Mouse (Mus musculus) spleen, postnatal 4 days (tissue): ENCODE measurements around the gene Itln1.
A peak's percentile ranks its signal among the peaks of the same experiment; 100 is the strongest.

Experiments used
- DNase-seq, 2 experiments: peaks; one replicate each; pipeline ENCODE4 v3.0.0; 2022; ENCODE audit warnings: low spot score in 2 of 2

The Itln1 gene

GRCm38 (mm10) chr1:171535194-171535593, at the start of gene Itln1:
Gene Itln1 (minus strand): TSS chr1:171535294.
- DNase-seq: peak in 1 of 2 experiments; percentile 38

- no peak for DNase-seq
Measured at GRCm38 (mm10) chr1:171584584-171584983, 49.5 kb upstream of the Itln1 start.

- DNase-seq: no peak
Measured at GRCm38 (mm10) chr1:171577168-171577567, 42.1 kb upstream of the Itln1 start.

GRCm38 (mm10) chr1:171568436-171568835, 33.3 kb upstream of the Itln1 start:
- DNase-seq: no peak

- DNase-seq: peak; percentile 62 to 85
Measured at GRCm38 (mm10) chr1:171566777-171567176, 31.7 kb upstream of the Itln1 start.

GRCm38 (mm10) chr1:171565888-171566287, 30.8 kb upstream of the Itln1 start:
- DNase-seq: no peak

GRCm38 (mm10) chr1:171564247-171564646, 29.2 kb upstream of the Itln1 start:
- peak; percentile 30 to 70 for DNase-seq

GRCm38 (mm10) chr1:171563042-171563441, 27.9 kb upstream of the Itln1 start:
- no peak for DNase-seq

- peak in 1 of 2 experiments; percentile 25 for DNase-seq
Measured at GRCm38 (mm10) chr1:171561639-171562225, 26.6 kb upstream of the Itln1 start.

- DNase-seq: peak in 1 of 2 experiments; percentile 23
Measured at GRCm38 (mm10) chr1:171561200-171561599, 26.1 kb upstream of the Itln1 start.

GRCm38 (mm10) chr1:171560262-171560661, 25.2 kb upstream of the Itln1 start:
- DNase-seq: no peak

GRCm38 (mm10) chr1:171558898-171559297, 23.8 kb upstream of the Itln1 start, which contains the start of gene Cd244a:
Gene Cd244a (plus strand): TSS chr1:171559193.
- peak in 1 of 2 experiments; percentile 22 for DNase-seq

- DNase-seq: no peak
Measured at GRCm38 (mm10) chr1:171558407-171558806, 23.3 kb upstream of the Itln1 start.

- no peak for DNase-seq
Measured at GRCm38 (mm10) chr1:171556366-171556765, 21.3 kb upstream of the Itln1 start.

- DNase-seq: no peak
Measured at GRCm38 (mm10) chr1:171553359-171554341, 18.6 kb upstream of the Itln1 start.

GRCm38 (mm10) chr1:171552230-171552629, 17.1 kb upstream of the Itln1 start:
- no peak for DNase-seq

GRCm38 (mm10) chr1:171551326-171551725, 16.2 kb upstream of the Itln1 start:
- DNase-seq: no peak

GRCm38 (mm10) chr1:171540694-171541093, 5.6 kb upstream of the Itln1 start:
- no peak for DNase-seq

GRCm38 (mm10) chr1:171534557-171534956, 537 bp downstream of the Itln1 start:
- peak in 1 of 2 experiments; percentile 49 for DNase-seq

- peak in 1 of 2 experiments; percentile 29 for DNase-seq
Measured at GRCm38 (mm10) chr1:171532830-171533229, 2.3 kb downstream of the Itln1 start.

GRCm38 (mm10) chr1:171531367-171531766, 3.7 kb downstream of the Itln1 start:
- DNase-seq: peak in 1 of 2 experiments; percentile 61

GRCm38 (mm10) chr1:171515557-171515956, 19.5 kb downstream of the Itln1 start:
- DNase-seq: no peak

GRCm38 (mm10) chr1:171515039-171515438, 20.1 kb downstream of the Itln1 start:
- no peak for DNase-seq
